Mouse (Mus musculus): ENCODE results near the gene Acy3.
"Not testable (repeated sequence)": the region's sequence is repeated elsewhere in the genome, so short reads cannot be mapped to it uniquely, and the experiment has no call there.

Gene Acy3

GRCm38 (mm10) chr19:3986334-3986733, at the start of gene Acy3:
Gene Acy3 (plus strand): TSS chr19:3986570.
- peak; percentile 96 to 98 for DNase-seq

- DNase-seq, result no peak
These were observed 44.1 kb upstream of the Acy3 start for GRCm38 (mm10) chr19:3942315-3942714.

GRCm38 (mm10) chr19:3942986-3943735, 43.2 kb upstream of the Acy3 start:
- DNase-seq, result peak; percentile 61 to 77

- peak; percentile 79 to 83 for DNase-seq
These were observed 40.4 kb upstream of the Acy3 start for GRCm38 (mm10) chr19:3945872-3946564.

GRCm38 (mm10) chr19:3946715-3947114, 39.7 kb upstream of the Acy3 start:
- DNase-seq, result peak; percentile 84 to 90

GRCm38 (mm10) chr19:3947813-3948212, 38.6 kb upstream of the Acy3 start:
- no peak for DNase-seq

GRCm38 (mm10) chr19:3948546-3948945, 37.8 kb upstream of the Acy3 start:
- peak; percentile 44 to 68 for DNase-seq

GRCm38 (mm10) chr19:3950331-3950730, 36.0 kb upstream of the Acy3 start:
- peak; percentile 53 to 54 for DNase-seq

- no peak for DNase-seq
These were observed 34.9 kb upstream of the Acy3 start for GRCm38 (mm10) chr19:3951461-3951860.

- no peak for DNase-seq
These were observed 34.3 kb upstream of the Acy3 start for GRCm38 (mm10) chr19:3952099-3952498.

GRCm38 (mm10) chr19:3955033-3955432, 31.3 kb upstream of the Acy3 start:
- peak; percentile 26 to 33 for DNase-seq

GRCm38 (mm10) chr19:3955804-3956203, 30.6 kb upstream of the Acy3 start:
- peak in 1 of 2 experiments; percentile 48 for DNase-seq

GRCm38 (mm10) chr19:3957296-3958036, 28.9 kb upstream of the Acy3 start:
- DNase-seq, result peak; percentile 42 to 54

GRCm38 (mm10) chr19:3958470-3958869, 27.9 kb upstream of the Acy3 start, which contains the start of gene Aldh3b3:
Gene Aldh3b3 (plus strand): TSS chr19:3958645.
- peak; percentile 40 to 65 for DNase-seq

- DNase-seq, result peak; percentile 66 to 79
These were observed 27.3 kb upstream of the Acy3 start for GRCm38 (mm10) chr19:3959030-3959429.

- no peak for DNase-seq
These were observed 26.2 kb upstream of the Acy3 start for GRCm38 (mm10) chr19:3960211-3960610.

- not testable (repeated sequence) for DNase-seq
These were observed 24.6 kb upstream of the Acy3 start for GRCm38 (mm10) chr19:3961805-3962204.

- peak in 1 of 2 experiments; percentile 59 for DNase-seq
These were observed 23.9 kb upstream of the Acy3 start for GRCm38 (mm10) chr19:3962469-3962868.

GRCm38 (mm10) chr19:3964030-3964429, 22.3 kb upstream of the Acy3 start:
- DNase-seq, result no peak

- no peak for DNase-seq
These were observed 19.9 kb upstream of the Acy3 start for GRCm38 (mm10) chr19:3966330-3967075.

GRCm38 (mm10) chr19:3967258-3967657, 19.1 kb upstream of the Acy3 start:
- DNase-seq, result no peak

GRCm38 (mm10) chr19:3972229-3972628, 14.1 kb upstream of the Acy3 start, which contains the start of gene Aldh3b2:
Gene Aldh3b2 (plus strand): TSS chr19:3972328.
- DNase-seq, result no peak

Measured in kidney, postnatal 36 days (tissue).